Mouse (Mus musculus): ENCODE data around the gene Mmp24.

DNA sequence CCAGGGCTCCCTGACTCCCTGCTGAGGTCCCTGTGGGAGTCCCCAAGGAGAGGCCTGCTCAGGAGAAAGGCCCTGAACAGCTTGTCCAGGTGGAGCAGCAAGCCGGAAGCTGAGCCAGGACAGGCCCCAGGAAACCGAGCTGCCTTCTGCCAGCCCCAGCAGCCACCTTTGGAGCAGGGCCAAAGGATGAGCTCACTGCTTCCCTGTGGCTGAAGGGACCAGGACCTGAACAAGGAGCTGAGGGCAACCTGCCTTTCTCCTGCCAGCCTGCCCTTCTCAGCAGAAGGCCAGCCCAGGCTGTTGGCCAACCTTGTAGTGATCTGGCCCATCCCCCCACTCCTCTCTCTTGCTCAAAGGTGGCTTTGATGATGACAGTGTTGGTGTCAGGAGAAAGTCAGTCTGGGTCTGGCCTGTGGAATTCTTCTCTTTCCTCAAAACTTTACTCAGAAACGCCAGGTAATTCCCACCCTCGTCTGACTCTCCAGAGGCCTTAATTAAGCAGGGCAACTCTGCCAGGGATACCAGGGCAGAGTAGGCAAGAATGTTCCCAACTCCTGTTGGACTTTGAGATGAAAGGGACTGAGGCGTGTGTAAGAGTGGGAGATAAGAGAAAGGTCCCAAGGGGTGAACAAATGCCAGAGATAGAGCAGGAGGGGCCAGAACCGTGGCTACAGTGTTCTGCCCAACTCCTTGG is 30.2 kb downstream of the Mmp24 start:
- no peak for TF ChIP-seq POLR2A (IDR thresholded peaks at IDR 0.05; ENCODE audit: control insufficient read depth, extremely low read depth, insufficient read depth, low read length, poor library complexity)
- no peak for TF ChIP-seq CTCF (IDR thresholded peaks at IDR 0.05; ENCODE audit: borderline replicate concordance, control insufficient read depth, extremely low read depth, insufficient read depth, low read length, poor library complexity)
